Mouse (Mus musculus): ENCODE results near the gene Uckl1. TPM values are rescaled to one million over a fixed set of nuclear protein-coding genes. Genes with fewer than 3 reads are reported as not detected.

The Uckl1 gene
- total RNA-seq, 2 experiments from 2014 or later, result 41.2 to 42.9 TPM

DNA sequence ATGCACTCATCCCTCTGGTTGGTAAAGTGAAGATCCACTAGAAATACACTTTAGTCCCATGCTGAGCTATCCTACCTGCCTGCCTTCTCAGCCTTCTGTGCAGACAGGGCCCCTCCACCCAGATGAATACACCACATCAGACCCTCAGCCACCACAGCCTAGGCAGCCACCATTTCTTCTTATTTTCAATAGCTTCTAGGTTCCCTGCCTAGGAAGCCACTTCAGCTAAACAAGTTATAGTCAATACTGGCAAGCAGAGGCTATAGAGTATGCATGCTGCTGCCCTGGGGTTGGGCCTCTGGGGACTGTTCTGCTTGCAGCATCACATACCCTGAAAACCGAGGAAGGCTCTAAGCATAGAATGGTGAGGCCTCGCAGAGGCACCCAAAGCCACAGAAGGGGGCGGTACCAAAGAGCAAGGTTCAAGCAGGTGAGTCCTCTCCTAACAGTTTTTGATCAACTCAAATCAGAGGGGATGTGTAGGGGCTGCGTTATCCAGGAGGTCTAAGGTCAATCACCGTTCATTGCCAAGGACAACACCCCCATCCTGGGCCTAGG lies 6.9 kb upstream of the Uckl1 start, which contains the start of gene Prpf6:
Gene Prpf6, plus strand, starts transcription at position 341 of the 558 bp plus-strand sequence.
- DNase-seq (ENCODE audit: low spot score in 2 of 2), result no peak
- intact Hi-C loops (cut with DNase I), result no loop called here

DNA sequence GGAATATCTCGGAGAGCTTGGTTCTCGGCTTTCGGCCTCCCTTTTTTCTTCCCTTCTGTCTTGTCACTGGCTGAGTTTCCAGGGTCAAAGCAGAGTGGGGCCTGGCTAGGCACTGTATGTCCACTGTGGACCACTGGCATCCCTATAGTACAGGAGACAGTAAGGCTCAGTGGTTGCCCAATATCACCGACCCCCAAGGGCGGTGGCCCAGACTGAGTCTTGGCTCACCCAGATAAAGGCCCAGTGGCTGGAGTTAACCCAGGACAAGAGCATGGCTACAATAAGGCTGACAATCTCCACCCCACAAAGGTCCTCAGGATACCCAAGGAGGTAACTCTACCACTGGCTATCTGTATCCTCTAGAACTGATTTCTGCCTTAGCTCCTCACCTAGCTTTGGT lies 5.8 kb upstream of the Uckl1 start:
- intact Hi-C loops (cut with DNase I), result no loop called here
- DNase-seq (ENCODE audit: low spot score in 2 of 2), result no peak

DNA sequence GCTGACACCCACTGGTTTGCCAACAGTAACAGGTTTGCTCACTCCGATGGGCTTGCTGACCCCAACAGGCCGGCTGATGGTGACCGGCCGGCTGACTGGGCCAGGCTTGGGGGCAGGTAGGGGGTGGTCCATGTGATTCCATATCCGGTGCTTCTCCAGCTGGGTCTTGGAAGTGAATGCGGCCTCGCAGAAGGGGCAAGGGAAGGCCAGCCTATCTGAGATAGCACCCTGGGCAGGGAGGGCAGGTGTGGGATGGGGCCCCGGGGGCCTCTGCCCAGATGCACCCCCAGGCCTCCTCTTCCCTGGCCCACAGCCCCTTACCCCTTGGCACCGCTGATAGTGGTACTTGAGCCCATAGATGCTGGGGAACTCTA lies 5.0 kb upstream of the Uckl1 start:
- intact Hi-C loops (cut with DNase I), result no loop called here

DNA sequence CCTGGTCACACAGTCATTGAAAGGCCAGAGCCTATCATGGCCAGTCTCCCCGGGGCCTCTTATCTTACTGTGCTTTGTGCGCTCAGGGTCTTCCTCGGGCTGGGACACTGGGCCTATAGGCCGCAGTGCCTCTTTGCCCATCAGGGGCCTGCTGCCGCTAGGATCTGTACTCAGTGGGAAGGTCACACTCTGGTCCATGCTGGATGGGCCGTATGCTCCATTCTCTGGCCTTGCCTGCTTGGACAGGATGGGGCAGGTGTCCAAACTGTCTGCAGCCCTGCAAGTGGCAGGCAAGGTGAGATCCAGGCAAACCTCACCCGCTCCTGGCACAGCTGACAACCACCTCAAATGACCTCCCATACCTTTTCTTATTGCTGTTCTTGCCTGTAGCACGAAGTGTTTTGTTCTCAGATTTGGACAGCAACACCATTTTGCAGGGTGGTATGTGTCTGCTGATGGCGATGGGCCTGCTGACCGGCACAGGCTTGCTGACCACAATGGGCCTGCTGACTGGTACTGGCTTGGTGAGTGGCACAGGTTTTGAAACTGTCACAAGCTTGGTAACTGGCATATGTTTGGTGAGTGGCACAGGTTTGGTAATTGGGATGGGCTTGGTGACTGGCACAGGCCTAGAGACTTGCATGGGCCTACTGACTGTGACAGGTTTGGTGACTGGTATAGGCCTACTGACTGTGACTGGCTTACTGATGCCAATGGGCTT lies 4.5 kb upstream of the Uckl1 start:
- DNase-seq (ENCODE audit: low spot score in 2 of 2), result no peak
- intact Hi-C loops (cut with DNase I), result no loop called here

More for the DNA sequence above, 5.0 kb upstream of the Uckl1 start:
- DNase-seq (ENCODE audit: low spot score in 2 of 2), result no peak

DNA sequence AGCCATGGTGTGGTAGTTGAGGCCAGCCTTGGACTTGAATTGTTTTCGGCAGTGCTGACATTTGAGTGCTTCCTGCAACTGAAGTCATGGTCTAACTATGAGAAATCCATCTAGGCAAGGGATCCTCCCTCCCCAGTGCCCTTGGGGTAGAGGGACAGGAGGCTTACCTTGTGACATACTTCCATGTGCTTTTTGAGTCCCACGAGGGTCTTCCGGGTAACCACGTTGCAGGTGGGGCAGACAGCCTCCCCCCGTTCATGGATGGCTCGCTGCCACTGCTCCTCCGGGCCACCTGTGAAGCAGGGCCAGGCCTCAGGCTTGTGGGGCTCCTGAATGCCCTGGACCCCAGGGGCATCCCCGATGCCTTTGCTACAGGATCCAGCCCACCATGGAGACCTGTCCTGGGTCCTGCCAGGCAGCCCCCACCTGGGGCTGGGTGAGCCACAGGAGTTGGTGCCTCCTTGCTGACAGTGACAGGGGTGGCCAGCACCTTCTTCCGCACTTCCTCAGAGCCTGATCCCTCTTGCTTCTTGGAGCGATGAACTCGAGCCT lies 3.6 kb upstream of the Uckl1 start:
- no peak for DNase-seq (ENCODE audit: low spot score in 2 of 2)
- intact Hi-C loops (cut with DNase I), result no loop called here

DNA sequence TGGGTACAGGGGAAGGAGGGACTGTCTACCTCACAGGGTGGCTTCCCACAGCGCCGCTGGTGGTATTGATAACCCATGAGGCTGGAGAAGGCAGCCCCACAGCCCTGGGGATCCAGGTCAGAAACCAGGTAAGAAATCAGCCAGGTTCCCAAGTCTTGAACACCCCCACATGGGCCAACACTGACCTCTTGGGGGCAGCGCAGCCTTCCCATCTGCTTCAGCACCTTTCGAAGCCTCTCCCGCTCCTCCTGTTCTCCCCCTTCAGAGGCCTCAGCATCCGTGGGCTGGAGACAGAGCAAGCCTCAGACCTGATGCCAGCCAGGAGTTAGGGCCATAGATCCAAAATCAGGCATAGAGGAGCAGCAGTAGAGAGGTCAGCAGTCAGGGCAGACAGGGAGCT lies 3.1 kb upstream of the Uckl1 start:
- intact Hi-C loops (cut with DNase I), result no loop called here
- DNase-seq (ENCODE audit: low spot score in 2 of 2), result no peak

DNA sequence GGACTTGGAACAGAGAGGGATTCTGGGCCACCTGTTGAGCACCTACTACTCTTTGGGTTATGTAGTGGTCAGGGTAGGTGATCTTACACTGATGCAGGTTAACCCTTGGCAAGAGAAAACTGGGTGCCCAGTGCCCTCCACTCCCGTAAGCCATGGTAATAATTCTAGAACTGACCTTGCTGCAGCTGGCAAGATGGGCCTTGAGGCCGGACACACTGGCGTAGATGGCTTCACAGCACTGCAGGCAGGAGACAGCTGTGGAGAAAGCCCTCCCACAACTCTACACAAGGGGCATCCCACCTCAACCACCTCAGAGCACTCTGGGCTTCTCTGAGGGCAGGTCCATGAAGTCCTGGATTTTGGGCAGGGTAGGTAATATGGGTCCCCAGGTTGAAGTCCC lies 1.4 kb upstream of the Uckl1 start:
- intact Hi-C loops (cut with DNase I), result no loop called here
- DNase-seq (ENCODE audit: low spot score in 2 of 2), result no peak

DNA sequence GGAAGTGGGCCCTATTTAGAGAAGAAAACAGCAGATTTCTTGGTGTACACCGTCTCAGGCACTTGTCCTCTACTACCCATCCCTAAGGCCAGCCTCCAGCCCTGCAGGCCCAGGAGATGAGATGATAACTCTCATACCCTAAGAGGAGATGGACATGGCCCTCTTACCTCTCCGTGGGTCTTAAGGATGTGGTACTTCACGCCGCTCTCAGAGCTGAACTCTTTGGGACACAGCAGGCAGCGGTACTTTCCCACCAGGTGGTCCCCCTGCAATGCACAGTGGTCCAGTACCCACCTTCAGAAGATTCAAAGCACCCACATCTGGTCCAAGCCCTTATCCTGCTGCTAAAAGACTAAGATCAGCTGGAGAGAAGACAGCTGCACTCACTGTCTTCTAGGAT lies 814 bp upstream of the Uckl1 start:
- intact Hi-C loops (cut with DNase I), result no loop called here
- DNase-seq (ENCODE audit: low spot score in 2 of 2), result no peak

DNA sequence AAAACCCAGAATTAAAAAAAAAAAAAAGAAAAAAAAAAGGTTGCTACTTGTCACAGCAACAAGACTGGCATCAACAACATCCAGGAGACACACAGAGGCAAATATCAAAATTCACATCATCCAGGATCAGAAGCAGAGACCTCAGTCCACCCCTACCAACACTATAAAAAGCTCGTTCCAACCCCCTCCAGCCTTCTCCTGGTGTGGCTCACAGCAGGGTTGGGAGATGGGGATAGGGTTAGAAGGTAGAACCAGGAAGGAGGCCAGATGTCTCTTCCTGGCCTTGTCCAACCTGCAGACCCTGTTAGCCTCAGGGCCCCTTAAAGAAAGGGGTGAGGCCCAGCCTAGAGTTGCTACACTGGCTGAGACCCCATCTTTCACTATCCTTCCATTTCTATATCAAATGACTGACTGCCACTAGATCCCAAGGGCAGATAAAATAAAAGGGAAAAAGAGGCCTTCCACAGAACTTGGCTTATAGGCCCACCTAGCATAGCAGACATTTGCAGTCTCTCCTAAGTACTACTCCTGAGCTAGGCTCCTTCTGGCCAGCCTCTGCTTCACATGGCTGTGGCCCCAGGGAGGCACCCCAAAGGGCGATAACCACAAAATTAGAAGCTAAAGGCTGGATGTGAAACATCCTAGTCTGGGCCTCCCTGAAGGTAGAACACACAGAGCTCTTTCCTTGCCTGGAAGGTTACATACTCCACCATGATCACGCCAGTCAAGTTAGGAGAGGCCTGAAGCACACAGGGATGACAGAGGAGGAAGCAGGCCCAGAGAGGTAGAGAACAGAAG lies 1.0 kb downstream of the Uckl1 start:
- DNase-seq (ENCODE audit: low spot score in 2 of 2), result no peak
- intact Hi-C loops (cut with DNase I), result loop anchor here (5.0 kb wide), 1 partner anchor 61 kb away; the partner anchor contains the start of gene Dnajc5

DNA sequence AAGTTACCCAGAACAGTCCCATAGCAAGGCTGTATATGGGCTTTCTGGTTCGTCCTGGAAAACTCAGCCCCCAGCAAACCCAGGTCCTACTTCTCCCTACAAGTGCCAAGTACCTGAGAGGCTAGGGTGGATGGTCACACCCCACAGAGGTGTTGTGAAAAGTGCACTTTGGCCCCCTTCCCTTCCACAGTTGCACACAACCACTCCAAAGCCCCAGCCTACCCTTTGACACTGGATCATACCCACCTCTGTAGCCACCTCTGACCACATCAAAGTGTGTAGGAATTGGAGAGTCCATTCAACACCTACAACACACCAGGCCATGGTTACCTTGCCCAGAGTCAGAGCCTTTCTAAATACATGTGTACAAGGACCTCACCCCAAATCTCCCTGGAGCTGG lies 1.8 kb downstream of the Uckl1 start:
- no peak for DNase-seq (ENCODE audit: low spot score in 2 of 2)
- intact Hi-C loops (cut with DNase I), result loop anchor here (5.0 kb wide), 1 partner anchor 61 kb away; the partner anchor contains the start of gene Dnajc5

DNA sequence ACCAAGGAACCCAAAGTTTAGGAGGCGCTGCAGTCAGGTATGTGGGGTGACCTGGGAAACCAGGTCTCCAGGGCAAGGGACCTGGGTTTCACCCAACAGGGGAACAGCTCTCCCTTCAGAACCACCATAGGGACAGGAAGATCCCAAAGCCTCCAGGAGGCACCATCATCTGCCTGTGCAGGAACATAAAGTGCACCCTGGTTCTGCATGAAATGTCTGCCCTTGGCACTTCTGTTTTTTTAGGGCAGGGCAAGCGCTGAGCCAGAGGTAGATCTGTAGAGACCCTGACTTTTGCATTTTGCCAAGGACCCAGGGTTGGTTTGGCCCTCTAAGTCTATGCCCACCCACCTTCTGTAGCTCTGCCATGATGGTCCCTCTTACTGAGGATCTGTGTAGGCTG lies 2.3 kb downstream of the Uckl1 start:
- intact Hi-C loops (cut with DNase I), result loop anchor here (5.0 kb wide), 1 partner anchor 60 kb away; the partner anchor contains the start of gene Dnajc5
- DNase-seq (ENCODE audit: low spot score in 2 of 2), result no peak

DNA sequence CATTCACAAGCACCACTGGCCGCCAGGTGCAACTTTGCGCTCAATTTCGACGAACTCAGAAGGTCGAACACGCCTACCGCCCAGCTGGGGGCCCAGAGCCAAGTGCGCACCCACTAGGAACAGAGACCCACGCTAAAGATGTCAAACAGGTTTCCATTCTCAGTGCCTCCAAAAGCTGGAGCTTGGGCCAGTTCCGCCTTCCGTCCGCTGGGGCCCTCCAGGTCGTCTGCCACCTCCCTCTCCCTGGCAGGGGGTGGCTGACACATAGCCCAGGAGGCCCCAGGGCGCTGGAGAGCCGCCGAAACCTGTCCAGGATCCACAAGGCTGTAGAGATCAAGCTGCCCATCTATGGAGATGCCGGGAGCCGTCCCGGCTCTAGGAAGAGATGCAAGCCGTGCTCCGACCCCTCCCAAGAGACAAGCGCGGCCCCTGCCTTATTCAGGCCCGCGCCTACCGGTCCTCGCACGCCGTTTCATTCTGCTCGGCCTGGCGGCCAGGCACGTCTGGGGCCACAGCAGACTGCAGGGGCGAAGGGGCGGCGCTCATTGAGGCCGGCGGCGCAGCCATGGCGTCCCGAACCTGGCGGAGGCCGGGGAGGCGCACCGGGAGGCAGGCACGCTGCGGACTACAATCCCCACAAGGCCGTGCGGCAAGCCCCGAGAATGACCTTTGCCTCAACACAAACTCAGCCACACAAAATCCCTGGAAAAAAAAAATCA lies 3.1 kb downstream of the Uckl1 start:
- intact Hi-C loops (cut with DNase I), result loop anchor here (5.0 kb wide), 1 partner anchor 59 kb away; the partner anchor contains the start of gene Dnajc5
- DNase-seq (ENCODE audit: low spot score in 2 of 2), result peak; percentile 73 to 83

DNA sequence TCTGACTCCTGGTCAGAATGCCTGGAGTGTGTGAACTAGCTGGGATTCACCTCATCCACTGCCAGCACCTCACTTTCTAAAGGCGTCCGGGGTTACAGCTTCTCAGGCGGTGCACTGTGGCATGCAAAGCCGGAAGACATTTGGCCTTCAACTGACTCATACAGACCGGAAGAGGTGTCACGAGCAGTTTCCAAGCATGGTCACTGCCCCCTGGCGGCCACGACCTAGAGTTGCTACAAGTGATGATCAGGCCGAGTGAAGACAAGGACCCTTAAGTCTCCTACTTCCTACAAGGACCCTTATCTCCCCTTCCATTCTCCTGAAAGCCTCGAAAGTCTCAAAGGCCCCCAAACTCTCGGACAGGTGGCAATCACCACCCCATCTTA lies 3.7 kb downstream of the Uckl1 start:
- peak; percentile 78 to 80 for DNase-seq (ENCODE audit: low spot score in 2 of 2)
- intact Hi-C loops (cut with DNase I), result loop anchor here (5.0 kb wide), 1 partner anchor 59 kb away; the partner anchor contains the start of gene Dnajc5

DNA sequence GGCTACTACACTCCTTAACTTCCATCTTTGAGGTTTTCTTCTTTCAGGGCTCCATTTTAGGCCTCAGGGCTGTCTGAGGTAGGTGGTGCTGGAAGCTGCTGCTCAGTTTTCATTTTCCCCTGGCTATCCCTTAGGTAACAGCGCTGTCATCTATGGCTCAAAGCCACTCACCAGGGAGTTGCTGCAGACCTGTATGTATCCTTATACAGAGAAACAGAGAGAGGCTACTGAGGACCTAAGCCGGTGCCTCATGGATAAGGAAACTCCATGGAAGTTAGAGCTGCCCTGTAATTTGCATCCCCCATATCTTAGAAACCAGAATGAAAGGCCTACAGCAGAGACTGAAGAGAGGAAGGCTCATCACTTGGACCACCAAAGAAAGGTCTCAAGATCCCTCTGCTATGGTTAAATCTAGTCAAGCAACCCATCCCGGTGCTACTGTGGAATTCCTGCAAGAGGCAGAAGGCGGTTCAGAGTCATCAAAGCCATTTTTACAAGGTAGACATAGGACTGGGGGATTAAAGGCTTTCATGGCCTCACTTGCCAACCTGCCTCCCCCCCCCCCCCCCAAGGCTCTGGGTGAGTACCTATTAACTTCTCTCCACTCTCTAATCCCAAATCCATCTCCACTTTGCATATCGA lies 4.4 kb downstream of the Uckl1 start:
- DNase-seq (ENCODE audit: low spot score in 2 of 2), result no peak
- intact Hi-C loops (cut with DNase I), result loop anchor here (5.0 kb wide), 1 partner anchor 58 kb away; the partner anchor contains the start of gene Dnajc5

DNA sequence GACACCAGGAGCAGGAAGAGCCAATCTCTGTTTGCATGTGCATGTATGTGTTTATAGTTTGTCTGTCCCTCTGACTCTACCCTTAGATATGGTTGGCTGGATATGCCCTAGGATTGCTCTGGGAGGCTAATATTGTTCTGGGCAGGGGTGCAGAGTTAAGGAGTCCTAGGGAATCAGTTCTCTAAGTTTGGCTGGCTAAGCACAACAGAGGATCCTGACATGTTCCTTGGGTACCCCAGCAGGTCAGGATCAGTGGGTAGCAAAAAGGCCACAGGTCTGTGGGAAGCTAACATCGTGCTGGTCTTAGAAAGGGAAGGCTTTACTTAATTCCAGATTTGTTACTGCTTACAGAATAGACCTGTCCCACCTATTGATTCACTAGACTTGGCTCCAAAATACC lies 5.0 kb downstream of the Uckl1 start:
- no peak for DNase-seq (ENCODE audit: low spot score in 2 of 2)
- intact Hi-C loops (cut with DNase I), result loop anchor here (5.0 kb wide), 2 partner anchors 57 to 187 kb away; partner anchors contain the start of gene Dnajc5

DNA sequence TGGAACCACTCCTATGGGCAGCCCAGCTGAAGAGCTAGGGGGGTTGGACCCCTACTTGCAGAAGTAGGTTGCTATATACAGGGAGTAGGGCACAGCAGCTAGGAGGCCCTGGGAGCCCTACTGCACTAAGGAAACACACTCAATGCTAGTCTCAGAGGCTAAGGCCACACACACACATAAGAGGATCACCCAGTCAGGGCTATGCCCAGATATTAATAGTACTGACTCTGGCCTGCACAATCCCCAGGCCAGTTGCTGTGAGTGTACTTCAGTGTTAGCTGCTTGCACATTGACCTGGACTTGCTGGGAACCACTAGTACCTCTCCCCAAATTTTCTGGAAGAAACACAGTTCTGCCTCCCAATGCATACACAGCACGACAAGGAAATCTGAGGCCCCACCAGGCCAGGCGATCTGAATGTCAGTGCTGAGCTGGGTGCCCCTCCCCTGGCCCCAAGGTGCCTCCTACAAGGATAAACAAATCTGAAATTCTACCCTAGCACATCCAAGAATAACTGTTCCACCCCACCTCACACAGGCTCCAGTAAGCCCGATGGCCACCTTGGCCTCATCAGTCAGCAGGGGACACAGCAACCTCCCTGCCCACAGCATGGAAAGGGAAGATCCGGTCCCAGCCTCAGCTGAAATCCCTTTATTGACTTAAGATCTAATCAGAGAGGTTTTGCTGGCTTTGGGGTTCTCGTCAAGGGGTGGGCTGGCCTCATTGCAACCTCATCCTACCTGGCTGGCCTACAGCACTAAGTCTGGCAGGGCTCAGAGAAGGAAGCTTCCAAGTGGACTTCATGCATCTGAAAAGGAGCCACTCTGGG lies 5.7 kb downstream of the Uckl1 start:
- intact Hi-C loops (cut with DNase I), result loop anchor here (5.0 kb wide), 1 partner anchor 187 kb away; no protein-coding TSS in a partner anchor
- no peak for DNase-seq (ENCODE audit: low spot score in 2 of 2)

DNA sequence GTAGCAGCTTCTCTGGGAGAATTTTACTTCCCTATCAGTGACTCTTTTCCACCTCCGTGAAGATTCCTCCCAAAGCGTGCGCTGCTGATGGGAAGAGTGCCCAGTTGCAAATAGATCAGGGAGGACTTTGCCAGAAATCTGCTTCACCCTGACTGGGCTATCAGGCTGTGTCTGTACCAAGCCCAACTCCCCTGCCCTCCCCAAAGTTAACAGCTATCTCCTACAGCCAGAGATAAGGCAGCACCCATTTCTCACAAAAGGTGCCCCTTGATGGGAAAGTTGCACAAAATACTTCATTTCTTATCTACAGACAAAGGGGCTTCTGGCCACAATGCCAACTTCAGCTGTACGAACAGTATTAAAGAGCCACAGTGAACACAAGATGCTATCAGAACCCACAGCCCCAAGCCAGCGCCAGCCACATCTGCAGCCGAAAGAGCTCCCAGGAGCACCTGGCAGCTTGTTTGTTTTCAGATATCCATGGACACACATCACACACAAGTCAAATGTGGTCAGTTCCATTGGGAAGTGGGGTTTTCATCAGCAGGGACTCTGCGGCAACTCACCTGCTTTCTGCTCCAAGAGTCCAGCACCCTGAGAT lies 6.6 kb downstream of the Uckl1 start:
- DNase-seq (ENCODE audit: low spot score in 2 of 2), result no peak
- intact Hi-C loops (cut with DNase I), result loop anchor here (5.0 kb wide), 1 partner anchor 186 kb away; no protein-coding TSS in a partner anchor

Measured in left cerebral cortex, postnatal 14 days (tissue).